Mouse (Mus musculus) heart, postnatal 0 days (tissue): ENCODE results near the gene Golm1.

Experiments
- CTCF ChIP-seq: IDR thresholded peaks from 2 replicates; pipeline ENCODE4 v1.5.1; 2016; ENCODE audit warnings: antibody characterized with exemption, control low read depth, low read depth
- EP300 ChIP-seq: IDR thresholded peaks from 2 replicates; pipeline ENCODE4 v1.6.1; 2016; ENCODE audit warnings: antibody characterized with exemption, low read depth

GRCm38 (mm10) chr13:59655718-59656315 is 19.8 kb downstream of the Golm1 start:
- TF ChIP-seq CTCF: no peak
- no peak for TF ChIP-seq EP300
